Mouse (Mus musculus): ENCODE results near the gene Pi4k2b.

- TF ChIP-seq POLR2AphosphoS2 (IDR thresholded peaks at IDR 0.05; ENCODE audit: insufficient read length, low read depth) (no peak), MAX (IDR thresholded peaks at IDR 0.05; ENCODE audit: low read depth) (no peak), POLR2A (IDR thresholded peaks at IDR 0.05; ENCODE audit: insufficient read length, low read depth) (no peak)
Measured at GRCm38 (mm10) chr5:52732811-52733210, 8.6 kb upstream of the Pi4k2b start.
